Mouse (Mus musculus): ENCODE measurements around the gene Zfp804a. TPM values are rescaled to one million over a fixed set of nuclear protein-coding genes. Genes with fewer than 3 reads are reported as not detected.

Gene Zfp804a
- total RNA-seq, 1 experiment: 0.09 TPM

GRCm38 (mm10) chr2:82078287-82078994, 25.4 kb downstream of the Zfp804a start:
- in situ Hi-C loops (cut with MboI; ENCODE audit: low sequenced_read_pairs in 2 of 2, unreplicated experiment in 2 of 2): no loop called here
- no peak for DNase-seq (ENCODE audit: low read depth, low spot score)
- H3K9me3 ChIP-seq (ENCODE audit: control insufficient read depth, insufficient read depth, low read depth, low read length): no peaks in the 10 kb centered on the region
- no peaks in the 10 kb centered on the region for H3K4me1 ChIP-seq (ENCODE audit: control insufficient read depth in 2 of 2, insufficient read depth in 2 of 2, low read length in 2 of 2, poor library complexity in 1 of 2)
- H3K36me3 ChIP-seq (ENCODE audit: control insufficient read depth, insufficient read depth, low read length, poor library complexity, severe bottlenecking): no peaks in the 10 kb centered on the region
- H3K4me3 ChIP-seq (ENCODE audit: insufficient read depth in 1 of 2, low read depth in 1 of 2, low read length in 2 of 2, poor library complexity in 1 of 2, severe bottlenecking in 1 of 2): no peak overlapping the region
- no peak overlapping the region for H3K9ac ChIP-seq (ENCODE audit: insufficient read depth, low read depth, low read length, poor library complexity, severe bottlenecking)
- TF ChIP-seq HCFC1 (IDR thresholded peaks at IDR 0.05; ENCODE audit: borderline replicate concordance, insufficient read depth, low read length) (no peak), CHD2 (IDR thresholded peaks at IDR 0.05; ENCODE audit: low read depth, low read length) (no peak), ZC3H11A (IDR thresholded peaks at IDR 0.05; ENCODE audit: borderline replicate concordance, low read depth, low read length) (no peak), ZNF384 (IDR thresholded peaks at IDR 0.05; ENCODE audit: low read depth, low read length) (no peak), MAFK (IDR thresholded peaks at IDR 0.05; ENCODE audit: insufficient read depth, low read depth, low read length) (no peak)
- no peak overlapping the region for H3K27ac ChIP-seq (ENCODE audit: insufficient read depth, low read depth, low read length, poor library complexity, severe bottlenecking)

DNA sequence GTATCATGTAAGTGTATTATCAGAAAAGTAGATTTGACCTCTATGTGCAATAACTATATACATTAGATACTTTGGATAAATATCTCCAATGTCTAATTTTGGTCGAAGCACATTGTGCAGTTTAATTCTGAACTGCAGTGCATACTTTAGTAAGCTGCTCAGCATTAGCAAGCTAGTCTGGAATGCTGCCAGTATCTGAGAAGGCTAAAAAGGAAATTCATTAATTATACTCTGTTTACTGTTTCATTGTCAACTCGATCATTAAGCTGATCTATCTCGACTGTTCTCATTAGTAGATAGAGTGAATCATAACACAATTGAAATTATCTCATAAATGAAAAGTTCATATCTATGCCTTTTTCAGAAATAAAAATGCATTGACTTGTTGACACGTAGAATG, 27.7 kb downstream of the Zfp804a start:
- H3K4me1 ChIP-seq (ENCODE audit: control insufficient read depth in 2 of 2, insufficient read depth in 2 of 2, low read length in 2 of 2, poor library complexity in 1 of 2): no peaks in the 10 kb centered on the region
- no peak overlapping the region for H3K4me3 ChIP-seq (ENCODE audit: insufficient read depth in 1 of 2, low read depth in 1 of 2, low read length in 2 of 2, poor library complexity in 1 of 2, severe bottlenecking in 1 of 2)
- no peaks in the 10 kb centered on the region for H3K36me3 ChIP-seq (ENCODE audit: control insufficient read depth, insufficient read depth, low read length, poor library complexity, severe bottlenecking)
- H3K9ac ChIP-seq (ENCODE audit: insufficient read depth, low read depth, low read length, poor library complexity, severe bottlenecking): no peak overlapping the region
- TF ChIP-seq MAFK (IDR thresholded peaks at IDR 0.05; ENCODE audit: insufficient read depth, low read depth, low read length) (no peak), HCFC1 (IDR thresholded peaks at IDR 0.05; ENCODE audit: borderline replicate concordance, insufficient read depth, low read length) (no peak), ZC3H11A (IDR thresholded peaks at IDR 0.05; ENCODE audit: borderline replicate concordance, low read depth, low read length) (no peak), ZNF384 (IDR thresholded peaks at IDR 0.05; ENCODE audit: low read depth, low read length) (no peak), CHD2 (IDR thresholded peaks at IDR 0.05; ENCODE audit: low read depth, low read length) (no peak)
- DNase-seq (ENCODE audit: low read depth, low spot score): no peak
- in situ Hi-C loops (cut with MboI; ENCODE audit: low sequenced_read_pairs in 2 of 2, unreplicated experiment in 2 of 2): no loop called here
- no peaks in the 10 kb centered on the region for H3K9me3 ChIP-seq (ENCODE audit: control insufficient read depth, insufficient read depth, low read depth, low read length)
- no peak overlapping the region for H3K27ac ChIP-seq (ENCODE audit: insufficient read depth, low read depth, low read length, poor library complexity, severe bottlenecking)

DNA sequence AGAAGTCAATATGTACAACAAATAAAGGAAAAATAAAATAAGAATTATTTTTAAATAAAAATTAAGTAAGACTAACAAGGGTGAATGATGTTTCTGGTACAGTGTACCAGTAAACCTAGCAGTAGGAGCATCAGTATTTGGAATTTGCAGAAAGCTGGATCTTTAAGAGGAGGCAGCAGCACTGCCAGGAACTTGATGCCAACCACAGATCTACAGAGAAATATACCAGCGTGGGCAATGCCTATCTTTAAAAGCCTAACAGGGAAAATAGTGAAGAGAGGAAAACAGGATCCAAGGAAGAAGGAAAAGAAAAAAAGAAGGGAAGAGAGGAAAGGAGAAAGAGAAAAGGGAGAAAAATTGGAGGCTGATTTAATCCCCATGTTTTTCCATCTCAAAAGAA, 60.1 kb downstream of the Zfp804a start:
- DNase-seq (ENCODE audit: low read depth, low spot score): no peak
- H3K9me3 ChIP-seq (ENCODE audit: control insufficient read depth, insufficient read depth, low read depth, low read length): no peaks in the 10 kb centered on the region
- no peaks in the 10 kb centered on the region for H3K4me1 ChIP-seq (ENCODE audit: control insufficient read depth in 2 of 2, insufficient read depth in 2 of 2, low read length in 2 of 2, poor library complexity in 1 of 2)
- H3K4me3 ChIP-seq (ENCODE audit: insufficient read depth in 1 of 2, low read depth in 1 of 2, low read length in 2 of 2, poor library complexity in 1 of 2, severe bottlenecking in 1 of 2): no peak overlapping the region
- in situ Hi-C loops (cut with MboI; ENCODE audit: low sequenced_read_pairs in 2 of 2, unreplicated experiment in 2 of 2): no loop called here
- H3K27ac ChIP-seq (ENCODE audit: insufficient read depth, low read depth, low read length, poor library complexity, severe bottlenecking): no peak overlapping the region
- TF ChIP-seq ZNF384 (IDR thresholded peaks at IDR 0.05; ENCODE audit: low read depth, low read length) (no peak), CHD2 (IDR thresholded peaks at IDR 0.05; ENCODE audit: low read depth, low read length) (no peak), ZC3H11A (IDR thresholded peaks at IDR 0.05; ENCODE audit: borderline replicate concordance, low read depth, low read length) (no peak), HCFC1 (IDR thresholded peaks at IDR 0.05; ENCODE audit: borderline replicate concordance, insufficient read depth, low read length) (no peak), MAFK (IDR thresholded peaks at IDR 0.05; ENCODE audit: insufficient read depth, low read depth, low read length) (no peak)
- no peaks in the 10 kb centered on the region for H3K36me3 ChIP-seq (ENCODE audit: control insufficient read depth, insufficient read depth, low read length, poor library complexity, severe bottlenecking)
- no peak overlapping the region for H3K9ac ChIP-seq (ENCODE audit: insufficient read depth, low read depth, low read length, poor library complexity, severe bottlenecking)

DNA sequence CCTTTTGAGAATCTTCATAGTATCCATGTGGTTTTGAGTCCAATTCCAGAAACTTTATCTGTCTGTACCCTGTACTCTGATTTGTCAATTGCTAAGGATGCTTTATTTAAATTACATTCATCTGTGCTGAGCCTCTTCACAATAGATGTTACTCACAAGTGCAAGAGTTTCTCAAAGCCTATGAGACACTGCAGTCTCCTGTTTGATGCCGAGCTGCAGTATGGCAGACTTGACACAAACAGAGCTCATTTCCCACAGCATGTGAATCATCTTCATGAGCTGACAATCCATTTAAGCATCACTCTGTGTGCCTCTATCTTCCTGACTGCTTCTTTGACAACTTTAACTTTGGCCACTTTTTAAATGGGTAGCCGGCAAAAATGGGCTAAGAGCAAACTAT, 60.6 kb downstream of the Zfp804a start:
- Histone ChIP-seq H3K4me1 (ENCODE audit: control insufficient read depth in 2 of 2, insufficient read depth in 2 of 2, low read length in 2 of 2, poor library complexity in 1 of 2) (no peaks in the 10 kb centered on the region), H3K9ac (ENCODE audit: insufficient read depth, low read depth, low read length, poor library complexity, severe bottlenecking) (no peak overlapping the region), H3K27ac (ENCODE audit: insufficient read depth, low read depth, low read length, poor library complexity, severe bottlenecking) (no peak overlapping the region), H3K36me3 (ENCODE audit: control insufficient read depth, insufficient read depth, low read length, poor library complexity, severe bottlenecking) (no peaks in the 10 kb centered on the region), H3K4me3 (ENCODE audit: insufficient read depth in 1 of 2, low read depth in 1 of 2, low read length in 2 of 2, poor library complexity in 1 of 2, severe bottlenecking in 1 of 2) (no peak overlapping the region), H3K9me3 (ENCODE audit: control insufficient read depth, insufficient read depth, low read depth, low read length) (no peaks in the 10 kb centered on the region)
- DNase-seq (ENCODE audit: low read depth, low spot score): no peak
- TF ChIP-seq MAFK (IDR thresholded peaks at IDR 0.05; ENCODE audit: insufficient read depth, low read depth, low read length) (no peak), ZNF384 (IDR thresholded peaks at IDR 0.05; ENCODE audit: low read depth, low read length) (no peak), CHD2 (IDR thresholded peaks at IDR 0.05; ENCODE audit: low read depth, low read length) (no peak), HCFC1 (IDR thresholded peaks at IDR 0.05; ENCODE audit: borderline replicate concordance, insufficient read depth, low read length) (no peak), ZC3H11A (IDR thresholded peaks at IDR 0.05; ENCODE audit: borderline replicate concordance, low read depth, low read length) (no peak)
- in situ Hi-C loops (cut with MboI; ENCODE audit: low sequenced_read_pairs in 2 of 2, unreplicated experiment in 2 of 2): no loop called here

All from ES-E14 (cell line).